Mouse (Mus musculus) lung, postnatal 0 days (tissue): Measurements from ENCODE around the gene Pygl. TPM values are rescaled to one million over a fixed set of nuclear protein-coding genes. Genes with fewer than 3 reads are reported as not detected.

Experiments
- ATAC-seq: fragments of 200-750 bp; cut with Nextera tagmentation; 2 replicates; pipeline ENCODE4 v1.8.0; 2017; ENCODE audit warnings: moderate library complexity
- DNase-seq: peaks from one replicate; pipeline ENCODE4 v3.0.0-alpha.2; 2016; ENCODE audit warnings: low spot score
- H3K27ac ChIP-seq: fragments of 300-500 bp; sonication (generic); 2 replicates; pipeline ENCODE4 v1.5.1; 2014; ENCODE audit warnings: antibody characterized with exemption, mild to moderate bottlenecking, low read length, mixed read lengths
- H3K27me3 ChIP-seq: fragments of 300-500 bp; sonication (generic); replicated peaks from 2 replicates; pipeline ENCODE4 v1.6.1; 2014; ENCODE audit warnings: low read length, mixed read lengths; ENCODE audit not compliant: insufficient read depth
- H3K36me3 ChIP-seq: fragments of 300-500 bp; sonication (generic); 2 replicates; pipeline ENCODE4 v1.6.1; 2014; ENCODE audit warnings: low read length, mixed read lengths; ENCODE audit not compliant: insufficient read depth
- H3K4me1 ChIP-seq: fragments of 300-500 bp; sonication (generic); 2 replicates; pipeline ENCODE4 v1.6.1; 2014; ENCODE audit warnings: antibody characterized with exemption, low read depth, low read length, mixed read lengths; ENCODE audit not compliant: insufficient read depth
- H3K4me2 ChIP-seq: fragments of 300-500 bp; sonication (generic); replicated peaks from 2 replicates; pipeline ENCODE4 v1.6.1; 2014; ENCODE audit warnings: low read depth, mild to moderate bottlenecking, low read length, moderate library complexity, mixed read lengths
- H3K4me3 ChIP-seq: fragments of 300-500 bp; sonication (generic); 2 replicates; pipeline ENCODE4 v1.5.1; 2014; ENCODE audit warnings: low read depth, low read length
- H3K9ac ChIP-seq: fragments of 300-500 bp; sonication (generic); replicated peaks from 2 replicates; pipeline ENCODE4 v1.6.1; 2014; ENCODE audit warnings: low read depth, mild to moderate bottlenecking
- H3K9me3 ChIP-seq: fragments of 300-500 bp; sonication (generic); 2 replicates; pipeline ENCODE4 v1.6.1; 2016; ENCODE audit warnings: low read length, mixed read lengths
- CTCF ChIP-seq: IDR thresholded peaks from 2 replicates; pipeline ENCODE4 v1.5.1; 2016; ENCODE audit warnings: antibody characterized with exemption, mild to moderate bottlenecking
- EP300 ChIP-seq: IDR thresholded peaks from 2 replicates; pipeline ENCODE4 v1.6.1; 2016; ENCODE audit warnings: antibody characterized with exemption, mild to moderate bottlenecking, control low read depth
- WGBS: fragments of 180-500 bp; shearing (Covaris S2); extraction: QIAGEN DNeasy Blood & Tissue Kit; methylation state at CpG from one replicate; pipeline ENCODE4 v1.1.7; 2014; 5-methylcytosine and 5-hydroxymethylcytosine counted together
- polyA plus RNA-seq: library from polyadenylated mRNA; unstranded; fragments of >200 nt; fragmentation: Nextera tagmentation; extraction: Ambion mirVana; gene quantifications from 2 replicates; pipeline ENCODE4 v1.2.1, GENCODE M21; 2015

Gene Pygl
- 46.3 and 63.1 TPM in 2 replicates for polyA plus RNA-seq

GRCm38 (mm10) chr12:70231294-70231693, at the start of gene Pygl:
Gene Pygl, minus strand, starts transcription at chr12:70231488.
- Histone ChIP-seq H3K36me3 (no peaks in the 10 kb centered on the region), H3K4me3 (peak within 1 kb of the TSS; percentile 14; the same call in 1 of the 2 replicates), H3K4me2 (peak within 1 kb of the TSS; percentile 42), H3K9ac (no peak within 1 kb of the TSS), H3K4me1 (peaks cover 24% of the 10 kb centered on the region; the same call in 1 of the 2 replicates), H3K27me3 (no peaks in the 10 kb centered on the region), H3K9me3 (no peaks in the 10 kb centered on the region), H3K27ac (peak within 1 kb of the TSS; percentile 84)
- WGBS, result 50% methylated on average over 2 of the region's 2 CpGs
- ATAC-seq (peak; percentile 46; the same call in 1 of the 2 replicates), DNase-seq (peak; percentile 81)
- TF ChIP-seq EP300, result no peak
- TF ChIP-seq CTCF, result no peak

GRCm38 (mm10) chr12:70280930-70281329, 49.6 kb upstream of the Pygl start:
- TF ChIP-seq CTCF (no peak), EP300 (no peak)
- Histone ChIP-seq H3K4me1 (no peaks in the 10 kb centered on the region), H3K9me3 (no peaks in the 10 kb centered on the region), H3K27ac (no peak overlapping the region), H3K4me2 (no peak overlapping the region), H3K9ac (no peak overlapping the region), H3K27me3 (no peaks in the 10 kb centered on the region), H3K36me3 (no peaks in the 10 kb centered on the region), H3K4me3 (no peak overlapping the region)
- ATAC-seq (no peak), DNase-seq (no peak)
- 87% methylated on average over 2 of the region's 2 CpGs for WGBS

- no peaks in the 10 kb centered on the region for H3K4me1 ChIP-seq
- TF ChIP-seq CTCF (no peak), EP300 (no peak)
- WGBS, result 71% methylated on average over 10 of the region's 10 CpGs
- no peak overlapping the region for H3K27ac ChIP-seq
- H3K9ac ChIP-seq, result no peak overlapping the region
- no peak overlapping the region for H3K4me3 ChIP-seq
- H3K4me2 ChIP-seq, result no peak overlapping the region
- DNase-seq (no peak), ATAC-seq (no peak)
- H3K27me3 ChIP-seq, result no peaks in the 10 kb centered on the region
- H3K9me3 ChIP-seq, result no peaks in the 10 kb centered on the region
- H3K36me3 ChIP-seq, result no peaks in the 10 kb centered on the region
Observed at GRCm38 (mm10) chr12:70280381-70280780, 49.1 kb upstream of the Pygl start.

GRCm38 (mm10) chr12:70277071-70277939, 46.0 kb upstream of the Pygl start:
- ATAC-seq, result no peak
- no peaks in the 10 kb centered on the region for H3K27me3 ChIP-seq
- H3K4me2 ChIP-seq, result no peak overlapping the region
- no peak overlapping the region for H3K9ac ChIP-seq
- 61% methylated on average over 12 of the region's 12 CpGs for WGBS
- H3K4me3 ChIP-seq, result no peak overlapping the region
- no peaks in the 10 kb centered on the region for H3K36me3 ChIP-seq
- TF ChIP-seq EP300, result no peak
- no peak for TF ChIP-seq CTCF
- H3K27ac ChIP-seq, result no peak overlapping the region
- no peaks in the 10 kb centered on the region for H3K9me3 ChIP-seq
- no peaks in the 10 kb centered on the region for H3K4me1 ChIP-seq
- no peak for DNase-seq

GRCm38 (mm10) chr12:70269724-70270123, 38.4 kb upstream of the Pygl start:
- Histone ChIP-seq H3K36me3 (no peaks in the 10 kb centered on the region), H3K4me2 (no peak overlapping the region), H3K27ac (no peak overlapping the region), H3K9ac (no peak overlapping the region), H3K4me1 (no peaks in the 10 kb centered on the region), H3K4me3 (no peak overlapping the region), H3K27me3 (no peaks in the 10 kb centered on the region), H3K9me3 (no peaks in the 10 kb centered on the region)
- whole genome bisulfite sequencing, result 87% methylated on average over 6 of the region's 6 CpGs
- no peak for TF ChIP-seq CTCF
- TF ChIP-seq EP300, result no peak
- DNase-seq (no peak), ATAC-seq (no peak)

- Histone ChIP-seq H3K4me3 (no peak overlapping the region), H3K27me3 (no peaks in the 10 kb centered on the region), H3K4me1 (no peaks in the 10 kb centered on the region), H3K9me3 (no peaks in the 10 kb centered on the region), H3K9ac (no peak overlapping the region), H3K4me2 (no peak overlapping the region), H3K36me3 (no peaks in the 10 kb centered on the region), H3K27ac (no peak overlapping the region)
- TF ChIP-seq CTCF, result no peak
- TF ChIP-seq EP300, result no peak
- no peak for DNase-seq
- no peak for ATAC-seq
- WGBS, result 68% methylated on average over 9 of the region's 9 CpGs
Observed at GRCm38 (mm10) chr12:70267314-70267713, 36.0 kb upstream of the Pygl start.
